Mouse (Mus musculus) liver, adult 2 months (tissue): ENCODE measurements at regions not wholly inside any gene's neighbourhood (a gene's known extent, or its start where the extent isn't known, plus 50 kb on each side); places are given as distances from the start of the nearest gene placed in this dataset.

ENCODE experiments used
- CTCF ChIP-seq: fragments of 200-500 bp; IDR thresholded peaks from 2 replicates; pipeline ENCODE4 v1.5.1; 2011; ENCODE audit warnings: low read depth, low read length, control low read depth
- POLR2A ChIP-seq: fragments of 200-500 bp; IDR thresholded peaks from 2 replicates; pipeline ENCODE4 v1.6.1; 2011; ENCODE audit warnings: low read length, control low read depth; ENCODE audit not compliant: insufficient read depth; ENCODE audit errors: extremely low read depth

GRCm38 (mm10) chr10:39274202-39274601 is 94.5 kb upstream of the Fyn start:
- no peak for TF ChIP-seq POLR2A
- TF ChIP-seq CTCF, result no peak
